15 mouse cellular contexts compared by ENCODE assay signal in the genomic region with DNA sequence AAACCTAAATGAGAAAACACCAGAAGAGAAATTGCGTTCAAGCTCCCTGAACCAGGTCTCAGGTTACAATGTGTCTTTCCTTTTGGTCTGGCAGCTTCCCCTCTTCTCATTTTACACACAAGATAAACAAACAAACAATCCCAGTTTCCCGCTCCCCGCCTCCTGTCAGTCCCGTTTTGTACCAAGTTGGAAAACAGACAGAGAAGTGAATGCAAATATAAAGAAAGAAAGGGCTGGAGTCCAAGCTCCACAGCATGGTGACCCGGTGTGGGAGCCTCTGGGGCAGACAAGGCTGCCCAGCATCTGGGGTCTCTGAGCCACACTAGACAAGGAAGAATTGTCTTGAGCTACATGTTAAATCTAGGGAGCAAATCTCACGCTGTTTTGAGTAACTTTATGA.
DNase-seq lines count a peak whose midpoint lies in the region; ATAC-seq and TF ChIP-seq lines count a peak whose summit lies in the region.
"Had no signal": no experiment of that assay in that cellular context is flagged by ENCODE, and none has a peak within 500 bp of the region (broad histone marks: within the 10 kb centered on the region; RNA-seq: fewer than 3 reads in every experiment).

No protein-coding gene starts in this region.

- H3K27ac ChIP-seq in forebrain, embryonic 13.5 days = no peak overlapping the region
- H3K27ac ChIP-seq in forebrain, embryonic 11.5 days (ENCODE audit: low read depth, low read length) = no peak overlapping the region
- H3K27ac ChIP-seq in kidney, postnatal 0 days = no peak overlapping the region
- H3K27ac ChIP-seq in embryonic facial prominence, embryonic 13.5 days = peak overlapping the region; percentile 62; the same call in 1 of the 2 replicates
- H3K27ac ChIP-seq: liver, embryonic 14.5 days had no signal

- no peak overlapping the region for H3K4me3 ChIP-seq in forebrain, embryonic 13.5 days
- H3K4me3 ChIP-seq in forebrain, embryonic 11.5 days (ENCODE audit: low read depth, low read length) = no peak overlapping the region
- no peak overlapping the region for H3K4me3 ChIP-seq in kidney, postnatal 0 days (replicated peaks; ENCODE audit: low read depth, low read length)
- H3K4me3 ChIP-seq in embryonic facial prominence, embryonic 13.5 days = no peak overlapping the region
- H3K4me3 ChIP-seq: erythroblast, embryonic 14.5 days had no signal

- H3K9ac ChIP-seq in forebrain, embryonic 13.5 days = no peak overlapping the region
- H3K9ac ChIP-seq in forebrain, embryonic 11.5 days (ENCODE audit: low read length) = no peak overlapping the region
- H3K9ac ChIP-seq in kidney, postnatal 0 days (ENCODE audit: low read depth, low read length) = no peak overlapping the region
- no peak overlapping the region for H3K9ac ChIP-seq in embryonic facial prominence, embryonic 13.5 days
- H3K9ac ChIP-seq: liver, embryonic 14.5 days had no signal

- H3K9me3 ChIP-seq in forebrain, embryonic 13.5 days (replicated peaks) = no peaks in the 10 kb centered on the region
- H3K9me3 ChIP-seq in forebrain, embryonic 11.5 days (ENCODE audit: control insufficient read depth, low read length) = no peaks in the 10 kb centered on the region
- H3K9me3 ChIP-seq in kidney, postnatal 0 days (replicated peaks; ENCODE audit: low read length) = no peaks in the 10 kb centered on the region
- no peaks in the 10 kb centered on the region for H3K9me3 ChIP-seq in embryonic facial prominence, embryonic 13.5 days

- no peaks in the 10 kb centered on the region for H3K36me3 ChIP-seq in forebrain, embryonic 13.5 days (ENCODE audit: poor library complexity, severe bottlenecking)
- no peaks in the 10 kb centered on the region for H3K36me3 ChIP-seq in forebrain, embryonic 11.5 days (ENCODE audit: control insufficient read depth, insufficient read depth, low read length)
- H3K36me3 ChIP-seq in kidney, postnatal 0 days (ENCODE audit: insufficient read depth, low read length) = no peaks in the 10 kb centered on the region
- no peaks in the 10 kb centered on the region for H3K36me3 ChIP-seq in embryonic facial prominence, embryonic 13.5 days

- H3K4me1 ChIP-seq in forebrain, embryonic 13.5 days = no peaks in the 10 kb centered on the region
- no peaks in the 10 kb centered on the region for H3K4me1 ChIP-seq in forebrain, embryonic 11.5 days (replicated peaks; ENCODE audit: control insufficient read depth, insufficient read depth, low read length)
- peaks cover 4% of the 10 kb centered on the region; the same call in 1 of the 2 replicates for H3K4me1 ChIP-seq in kidney, postnatal 0 days (replicated peaks; ENCODE audit: insufficient read depth, low read length)
- H3K4me1 ChIP-seq in embryonic facial prominence, embryonic 13.5 days = peaks cover 16% of the 10 kb centered on the region

- ATAC-seq in forebrain, embryonic 13.5 days = peak; percentile 27; the same call in 1 of the 2 replicates
- no peak for ATAC-seq in forebrain, embryonic 11.5 days (replicated peaks; ENCODE audit: low FRiP score)
- no peak for ATAC-seq in kidney, postnatal 0 days (replicated peaks; ENCODE audit: low FRiP score, low read depth)
- ATAC-seq in embryonic facial prominence, embryonic 13.5 days (ENCODE audit: insufficient number of reproducible peaks, insufficient read depth, low FRiP score, low TSS enrichment, low read depth) = no peak
- no peak for ATAC-seq in CD4-positive, CD25-positive, alpha-beta regulatory T cell, adult 4 months

- no peak overlapping the region for H3K4me2 ChIP-seq in forebrain, embryonic 13.5 days
- H3K4me2 ChIP-seq in forebrain, embryonic 11.5 days (ENCODE audit: low read depth, low read length, severe bottlenecking) = no peak overlapping the region
- H3K4me2 ChIP-seq in kidney, postnatal 0 days (ENCODE audit: low read length) = no peak overlapping the region
- no peak overlapping the region for H3K4me2 ChIP-seq in embryonic facial prominence, embryonic 13.5 days

- no peak for DNase-seq in forebrain, embryonic 11.5 days (ENCODE audit: low spot score)
- DNase-seq in kidney, postnatal 0 days (ENCODE audit: low spot score) = peak; percentile 67
- no peak for DNase-seq in kidney, adult 18-20 months
- DNase-seq in NIH3T3 (ENCODE audit: low read depth) = peak; percentile 19
- no peak for DNase-seq in thymus, postnatal 4 days
- DNase-seq: adrenal gland, postnatal 10 days; cerebellum, postnatal 25 days; heart, adult 18-20 months; heart, postnatal 14 days; kidney, adult 8-10 months had no signal

- H3K27me3 ChIP-seq in forebrain, embryonic 13.5 days = no peaks in the 10 kb centered on the region
- H3K27me3 ChIP-seq in forebrain, embryonic 11.5 days (ENCODE audit: control insufficient read depth, insufficient read depth, low read length) = no peaks in the 10 kb centered on the region
- no peaks in the 10 kb centered on the region for H3K27me3 ChIP-seq in kidney, postnatal 0 days (ENCODE audit: insufficient read depth, low read length)
- H3K27me3 ChIP-seq in embryonic facial prominence, embryonic 13.5 days = no peaks in the 10 kb centered on the region

- TF ChIP-seq CTCF in kidney, postnatal 0 days (IDR thresholded peaks at IDR 0.05; ENCODE audit: low read depth) = no peak

- WGBS in forebrain, embryonic 13.5 days = 20% methylated on average over 6 of the region's 6 CpGs
- WGBS in forebrain, embryonic 11.5 days = 38% methylated on average over 6 of the region's 6 CpGs
- 9% methylated on average over 6 of the region's 6 CpGs for WGBS in kidney, postnatal 0 days
- 14% methylated on average over 6 of the region's 6 CpGs for WGBS in embryonic facial prominence, embryonic 13.5 days

Comparison
In these comparisons a context has a peak if more than half of its experiments do, and no peak if none do; other contexts are left out.
1. DNase-seq: peak in kidney, postnatal 0 days (single experiment) and NIH3T3 (single experiment); none in forebrain, embryonic 11.5 days (single experiment), kidney, adult 18-20 months (single experiment) and thymus, postnatal 4 days (single experiment).